Mouse (Mus musculus): ENCODE measurements around the gene Fam171a1. TPM values are rescaled to one million over a fixed set of nuclear protein-coding genes. Genes with fewer than 3 reads are reported as not detected.
"Not testable (repeated sequence)": the region's sequence is repeated elsewhere in the genome, so short reads cannot be mapped to it uniquely, and the experiment has no call there.

The Fam171a1 gene
- polyA plus RNA-seq, 1 experiment from 2014 or later, result 39.6 TPM

DNA sequence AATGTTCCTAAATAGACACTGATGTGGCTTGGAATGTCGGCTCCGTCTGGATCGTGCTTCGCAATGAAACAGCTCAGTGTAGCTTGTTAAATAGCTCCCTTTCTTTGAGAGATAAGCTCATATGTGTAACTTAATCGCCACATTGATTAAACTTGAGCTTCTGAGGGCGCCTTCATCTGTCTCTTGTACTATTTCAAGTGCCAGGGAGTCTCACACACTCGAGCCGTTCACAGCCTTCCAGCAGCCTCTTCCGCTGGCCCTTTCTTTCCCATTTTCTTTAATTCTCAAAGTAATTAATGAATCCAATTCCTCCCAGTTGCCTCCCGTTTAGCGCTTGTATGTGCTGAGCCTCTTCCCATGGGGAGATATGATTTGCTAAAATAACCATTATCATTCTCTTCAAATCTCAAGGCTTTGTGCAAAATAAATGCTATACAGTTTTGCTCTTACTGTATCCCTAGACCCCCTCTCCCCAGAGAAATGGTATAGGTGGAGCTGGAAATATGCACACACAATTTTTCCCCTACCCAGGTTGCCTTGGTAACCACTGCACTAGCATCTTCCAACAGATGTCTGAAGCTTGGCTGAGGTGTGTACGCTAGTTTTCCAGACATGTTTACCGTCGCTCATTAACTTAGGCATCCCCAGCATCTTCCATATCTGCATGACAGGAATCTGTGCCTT is 54.8 kb downstream of the Fam171a1 start:
- TF ChIP-seq EP300 (IDR thresholded peaks at IDR 0.05) (no peak), CTCF (IDR thresholded peaks at IDR 0.05) (no peak)
- no peak for DNase-seq (ENCODE audit: low spot score)
- no peak overlapping the region for H3K4me3 ChIP-seq (ENCODE audit: low read depth, low read length)

DNA sequence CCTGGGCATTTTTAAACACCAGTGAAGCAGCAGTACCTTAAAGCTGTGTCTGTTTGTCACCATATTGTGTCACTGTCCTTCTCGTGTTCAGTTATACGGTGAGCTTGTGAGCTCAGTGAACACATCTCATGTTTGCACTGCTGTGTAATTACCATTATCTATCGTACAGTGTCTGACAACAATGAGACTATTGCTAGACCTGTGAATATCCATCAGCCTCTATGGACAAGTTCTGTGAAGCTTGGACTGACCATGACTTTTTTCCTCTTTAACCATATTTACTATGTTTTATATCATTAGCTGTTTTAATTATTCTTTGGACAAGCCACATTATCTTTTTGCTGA is 55.4 kb downstream of the Fam171a1 start:
- no peak overlapping the region for H3K9ac ChIP-seq (replicated peaks; ENCODE audit: low read depth)
- H3K4me3 ChIP-seq (ENCODE audit: low read depth, low read length), result no peak overlapping the region
- no peaks in the 10 kb centered on the region for H3K27me3 ChIP-seq (replicated peaks; ENCODE audit: insufficient read depth, low read length)
- TF ChIP-seq EP300 (IDR thresholded peaks at IDR 0.05), result no peak
- no peak for TF ChIP-seq CTCF (IDR thresholded peaks at IDR 0.05)
- no peak overlapping the region for H3K27ac ChIP-seq (ENCODE audit: low read length)
- H3K36me3 ChIP-seq (ENCODE audit: insufficient read depth, low read length), result no peaks in the 10 kb centered on the region
- DNase-seq (ENCODE audit: low spot score), result no peak
- H3K4me2 ChIP-seq (replicated peaks; ENCODE audit: low read depth, low read length), result no peak overlapping the region
- no peak for ATAC-seq
- H3K4me1 ChIP-seq (ENCODE audit: insufficient read depth, low read depth, low read length), result peaks cover 7% of the 10 kb centered on the region; the same call in 1 of the 2 replicates
- 77% methylated on average over 3 of the region's 3 CpGs for WGBS
- no peaks in the 10 kb centered on the region for H3K9me3 ChIP-seq (ENCODE audit: low read length)

More for the DNA sequence above, 54.8 kb downstream of the Fam171a1 start:
- no peak overlapping the region for H3K4me2 ChIP-seq (replicated peaks; ENCODE audit: low read depth, low read length)
- no peak overlapping the region for H3K9ac ChIP-seq (replicated peaks; ENCODE audit: low read depth)
- ATAC-seq, result no peak
- peaks cover 7% of the 10 kb centered on the region; the same call in 1 of the 2 replicates for H3K4me1 ChIP-seq (ENCODE audit: insufficient read depth, low read depth, low read length)
- 68% methylated on average over 14 of the region's 14 CpGs for whole genome bisulfite sequencing
- no peaks in the 10 kb centered on the region for H3K27me3 ChIP-seq (replicated peaks; ENCODE audit: insufficient read depth, low read length)
- no peaks in the 10 kb centered on the region for H3K9me3 ChIP-seq (ENCODE audit: low read length)
- no peaks in the 10 kb centered on the region for H3K36me3 ChIP-seq (ENCODE audit: insufficient read depth, low read length)
- H3K27ac ChIP-seq (ENCODE audit: low read length), result no peak overlapping the region

DNA sequence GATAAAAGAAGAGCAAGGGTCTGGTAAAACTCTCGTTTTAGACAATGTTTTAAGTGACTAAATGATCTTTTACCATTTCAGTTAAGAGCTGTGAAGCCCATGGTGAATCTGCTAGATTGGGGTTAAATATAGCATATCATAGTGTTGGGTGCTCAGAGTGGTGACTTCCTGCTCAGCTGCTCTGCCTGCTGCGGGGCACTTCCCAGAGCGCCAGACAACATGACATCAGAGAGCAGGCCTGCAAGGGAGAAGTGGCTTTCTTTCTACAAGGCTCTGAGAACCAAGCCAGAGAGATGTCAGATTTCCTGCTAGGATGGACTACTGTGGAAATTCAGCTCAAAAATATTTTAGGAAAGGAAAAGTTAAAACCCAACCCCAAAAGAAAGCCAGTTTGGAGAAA is 57.8 kb downstream of the Fam171a1 start:
- H3K36me3 ChIP-seq (ENCODE audit: insufficient read depth, low read length), result no peaks in the 10 kb centered on the region
- no peaks in the 10 kb centered on the region for H3K27me3 ChIP-seq (replicated peaks; ENCODE audit: insufficient read depth, low read length)
- 0 out of 2 replicates have a peak, but pooled peaks have one; percentile 41 for ATAC-seq
- peak; percentile 48 for DNase-seq (ENCODE audit: low spot score)
- TF ChIP-seq EP300 (IDR thresholded peaks at IDR 0.05), result no peak
- no peak for TF ChIP-seq CTCF (IDR thresholded peaks at IDR 0.05)
- H3K9me3 ChIP-seq (ENCODE audit: low read length), result no peaks in the 10 kb centered on the region
- whole genome bisulfite sequencing, result 10% methylated on average over 3 of the region's 3 CpGs
- H3K4me3 ChIP-seq (ENCODE audit: low read depth, low read length), result no peak overlapping the region
- H3K4me2 ChIP-seq (replicated peaks; ENCODE audit: low read depth, low read length), result no peak overlapping the region
- H3K27ac ChIP-seq (ENCODE audit: low read length), result peak overlapping the region; percentile 54; the same call in 1 of the 2 replicates
- peaks cover 7% of the 10 kb centered on the region; the same call in 1 of the 2 replicates for H3K4me1 ChIP-seq (ENCODE audit: insufficient read depth, low read depth, low read length)
- H3K9ac ChIP-seq (replicated peaks; ENCODE audit: low read depth), result no peak overlapping the region

DNA sequence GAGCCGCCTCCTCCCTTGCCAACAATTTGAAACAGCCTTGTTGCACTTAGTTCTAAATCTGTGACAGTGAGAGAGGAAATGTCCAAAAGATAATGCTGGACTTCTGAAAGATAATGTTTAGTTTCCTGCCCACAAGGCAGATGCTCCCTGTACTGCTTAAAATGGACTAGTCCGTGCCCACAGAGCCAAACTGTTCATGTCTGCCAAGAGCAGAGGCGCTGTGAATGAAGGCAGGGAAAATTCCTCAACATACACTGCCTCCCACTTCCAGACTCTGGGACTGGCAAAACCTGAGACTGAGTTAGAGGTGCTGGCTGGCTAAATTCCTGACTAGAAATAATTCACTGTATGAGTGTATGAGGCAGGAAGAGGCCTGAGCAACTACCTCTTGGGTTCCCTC is 58.6 kb downstream of the Fam171a1 start:
- no peak overlapping the region for H3K4me2 ChIP-seq (replicated peaks; ENCODE audit: low read depth, low read length)
- peak; percentile 41; the same call in 1 of the 2 replicates for ATAC-seq
- H3K4me1 ChIP-seq (ENCODE audit: insufficient read depth, low read depth, low read length), result peaks cover 7% of the 10 kb centered on the region; the same call in 1 of the 2 replicates
- no peaks in the 10 kb centered on the region for H3K27me3 ChIP-seq (replicated peaks; ENCODE audit: insufficient read depth, low read length)
- peak overlapping the region; percentile 54; the same call in 1 of the 2 replicates for H3K27ac ChIP-seq (ENCODE audit: low read length)
- no peak for DNase-seq (ENCODE audit: low spot score)
- no peaks in the 10 kb centered on the region for H3K9me3 ChIP-seq (ENCODE audit: low read length)
- H3K9ac ChIP-seq (replicated peaks; ENCODE audit: low read depth), result no peak overlapping the region
- no peaks in the 10 kb centered on the region for H3K36me3 ChIP-seq (ENCODE audit: insufficient read depth, low read length)
- WGBS, result 42% methylated on average over 3 of the region's 3 CpGs
- H3K4me3 ChIP-seq (ENCODE audit: low read depth, low read length), result no peak overlapping the region
- TF ChIP-seq CTCF (IDR thresholded peaks at IDR 0.05) (no peak), EP300 (IDR thresholded peaks at IDR 0.05) (no peak)

DNA sequence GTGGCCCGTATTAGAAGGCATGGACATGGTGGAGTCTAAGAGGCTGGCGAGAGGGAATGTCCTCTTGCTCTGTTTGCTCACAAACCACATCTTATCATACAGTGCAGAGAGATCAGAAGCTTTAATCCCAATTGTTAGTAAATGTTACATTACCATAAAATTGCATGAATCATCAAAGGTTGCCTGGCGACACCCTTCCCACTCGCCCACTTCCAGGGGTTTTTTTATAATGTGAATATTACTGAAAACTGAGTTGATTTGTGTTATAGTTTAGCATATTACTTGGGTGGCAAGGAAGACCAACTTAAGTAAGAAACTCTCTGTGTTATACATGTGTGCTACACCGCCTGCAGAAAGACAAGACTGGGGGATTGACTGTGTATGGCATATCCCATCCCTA is 60.9 kb downstream of the Fam171a1 start:
- no peaks in the 10 kb centered on the region for H3K27me3 ChIP-seq (replicated peaks; ENCODE audit: insufficient read depth, low read length)
- no peak overlapping the region for H3K9ac ChIP-seq (replicated peaks; ENCODE audit: low read depth)
- DNase-seq (ENCODE audit: low spot score) (no peak), ATAC-seq (no peak)
- H3K36me3 ChIP-seq (ENCODE audit: insufficient read depth, low read length), result no peaks in the 10 kb centered on the region
- no peak overlapping the region for H3K4me3 ChIP-seq (ENCODE audit: low read depth, low read length)
- no peak overlapping the region for H3K27ac ChIP-seq (ENCODE audit: low read length)
- no peak overlapping the region for H3K4me2 ChIP-seq (replicated peaks; ENCODE audit: low read depth, low read length)
- H3K9me3 ChIP-seq (ENCODE audit: low read length), result no peaks in the 10 kb centered on the region
- H3K4me1 ChIP-seq (ENCODE audit: insufficient read depth, low read depth, low read length), result peaks cover 7% of the 10 kb centered on the region; the same call in 1 of the 2 replicates
- TF ChIP-seq CTCF (IDR thresholded peaks at IDR 0.05), result no peak
- no peak for TF ChIP-seq EP300 (IDR thresholded peaks at IDR 0.05)
- 79% methylated on average over 5 of the region's 5 CpGs for WGBS

DNA sequence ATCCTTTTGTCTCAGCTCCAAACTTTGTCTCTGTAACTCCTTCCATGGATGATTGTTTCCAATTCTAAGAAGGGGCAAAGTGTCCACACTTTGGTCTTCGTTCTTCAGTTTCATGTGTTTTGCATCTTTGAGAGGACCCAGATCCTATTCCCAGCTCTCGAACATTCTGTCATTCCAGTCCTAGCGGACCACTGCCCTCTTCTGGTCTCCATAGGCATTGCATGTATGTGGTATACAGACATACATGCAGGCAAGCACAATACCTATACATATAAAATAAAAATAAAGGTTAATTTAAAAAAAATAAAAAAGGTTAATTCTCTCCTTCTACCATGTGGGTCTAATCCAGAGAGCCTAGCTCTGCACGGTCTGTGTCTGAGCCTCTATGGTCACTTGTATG is 62.0 kb downstream of the Fam171a1 start:
- peak; percentile 58 for TF ChIP-seq CTCF (IDR thresholded peaks at IDR 0.05)
- not testable (repeated sequence) for H3K9ac ChIP-seq (replicated peaks; ENCODE audit: low read depth); H3K36me3 ChIP-seq (ENCODE audit: insufficient read depth, low read length); H3K9me3 ChIP-seq (ENCODE audit: low read length); H3K4me3 ChIP-seq (ENCODE audit: low read depth, low read length); H3K4me2 ChIP-seq (replicated peaks; ENCODE audit: low read depth, low read length); DNase-seq (ENCODE audit: low spot score); H3K27me3 ChIP-seq (replicated peaks; ENCODE audit: insufficient read depth, low read length); H3K27ac ChIP-seq (ENCODE audit: low read length); ATAC-seq
- 98% methylated on average over 4 of the region's 4 CpGs for WGBS
- H3K4me1 ChIP-seq (ENCODE audit: insufficient read depth, low read depth, low read length), result peaks cover 14% of the 10 kb centered on the region; the same call in 1 of the 2 replicates

All from lung, postnatal 0 days (tissue).